Mouse (Mus musculus) erythroblast, embryonic 14.5 days (primary cell): ENCODE measurements around the gene Nars2.

Experiments
- GATA1 ChIP-seq: IDR thresholded peaks from 2 replicates; pipeline ENCODE4 v1.6.1; 2012; ENCODE audit warnings: low read length, inconsistent platforms, mixed read lengths
- TAL1 ChIP-seq: IDR thresholded peaks from 3 replicates; pipeline ENCODE4 v1.6.1; 2012; ENCODE audit warnings: low read length, inconsistent platforms, mixed read lengths

- no peak for TF ChIP-seq GATA1
- TF ChIP-seq TAL1: no peak
These were observed 24.6 kb downstream of the Nars2 start for GRCm38 (mm10) chr7:96975914-96976313.
